Mouse (Mus musculus) induced T-regulatory cell, adult 2 months (primary cell): ENCODE measurements at regions not wholly inside any gene's neighbourhood (a gene's known extent, or its start where the extent isn't known, plus 50 kb on each side); places are given as distances from the start of the nearest gene placed in this dataset.

ENCODE experiments used
- DNase-seq: peaks from one replicate; pipeline ENCODE4 v3.0.0-alpha.2; 2012; ENCODE audit warnings: low read depth

GRCm38 (mm10) chr16:97234321-97234720, 63.8 kb upstream of the Dscam start:
- no peak for DNase-seq

GRCm38 (mm10) chr16:97239626-97240025, 69.1 kb upstream of the Dscam start:
- no peak for DNase-seq

GRCm38 (mm10) chr16:97240085-97240484, 69.5 kb upstream of the Dscam start:
- no peak for DNase-seq

- DNase-seq, result no peak
These were observed 70.4 kb upstream of the Dscam start for GRCm38 (mm10) chr16:97240859-97241360.

- no peak for DNase-seq
These were observed 71.1 kb upstream of the Dscam start for GRCm38 (mm10) chr16:97241639-97242038.

GRCm38 (mm10) chr16:97250488-97250887, 79.9 kb upstream of the Dscam start:
- DNase-seq, result no peak

- no peak for DNase-seq
These were observed 82.0 kb upstream of the Dscam start for GRCm38 (mm10) chr16:97252551-97252950.

GRCm38 (mm10) chr16:97252997-97253635, 82.6 kb upstream of the Dscam start:
- no peak for DNase-seq

- no peak for DNase-seq
These were observed 88.3 kb upstream of the Dscam start for GRCm38 (mm10) chr16:97258821-97259220.

- no peak for DNase-seq
These were observed 92.9 kb upstream of the Dscam start for GRCm38 (mm10) chr16:97263451-97263850.

- peak; percentile 49 for DNase-seq
These were observed 86.0 kb upstream of the Bace2 start for GRCm38 (mm10) chr16:97270417-97271133.

- DNase-seq, result no peak
These were observed 85.3 kb upstream of the Bace2 start for GRCm38 (mm10) chr16:97271264-97271663.

GRCm38 (mm10) chr16:97272035-97272631, 84.4 kb upstream of the Bace2 start:
- peak; percentile 91 for DNase-seq

- DNase-seq, result peak; percentile 52
These were observed 77.6 kb upstream of the Bace2 start for GRCm38 (mm10) chr16:97278913-97279312.

GRCm38 (mm10) chr16:97281615-97282110, 74.9 kb upstream of the Bace2 start:
- peak; percentile 39 for DNase-seq

GRCm38 (mm10) chr16:97282943-97283342, 73.6 kb upstream of the Bace2 start:
- no peak for DNase-seq

GRCm38 (mm10) chr16:97285886-97286447, 70.6 kb upstream of the Bace2 start:
- DNase-seq, result no peak

GRCm38 (mm10) chr16:97286717-97287116, 69.8 kb upstream of the Bace2 start:
- DNase-seq, result no peak

GRCm38 (mm10) chr16:97288634-97289033, 67.9 kb upstream of the Bace2 start:
- DNase-seq, result no peak

GRCm38 (mm10) chr16:97292484-97293048, 64.0 kb upstream of the Bace2 start:
- no peak for DNase-seq

GRCm38 (mm10) chr16:97293273-97293672, 63.3 kb upstream of the Bace2 start:
- peak; percentile 87 for DNase-seq

- no peak for DNase-seq
These were observed 59.4 kb upstream of the Bace2 start for GRCm38 (mm10) chr16:97297140-97297539.
